Mouse (Mus musculus) cerebral cortex, adult 2 months (tissue): ENCODE data around the gene Olfr1392.

ENCODE experiments used
- WGBS: fragments of 180-500 bp; shearing (Covaris S2); methylation state at CpG from one replicate; pipeline ENCODE4 v1.1.7; 2018; 5-methylcytosine and 5-hydroxymethylcytosine counted together

The Olfr1392 gene

DNA sequence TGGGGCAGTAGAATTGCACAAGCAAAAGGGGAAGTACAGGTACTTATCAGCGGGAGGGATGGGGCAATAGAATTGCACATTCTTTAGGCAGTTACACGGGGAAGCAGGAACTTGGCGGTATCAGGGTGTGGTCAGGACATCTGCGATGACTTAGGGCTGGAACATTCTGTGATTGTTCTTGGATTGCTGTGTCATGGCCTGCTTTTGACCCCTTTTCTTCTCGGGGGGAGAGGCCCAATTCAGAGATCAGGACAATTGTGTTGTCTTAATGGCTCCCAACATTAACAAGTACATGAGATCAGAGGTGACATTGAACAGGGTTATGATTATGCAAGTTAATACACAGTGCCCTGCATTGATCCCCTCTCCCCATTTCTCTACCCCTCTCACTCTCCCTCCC lies 23.5 kb downstream of the Olfr1392 start:
- 87% methylated on average over 5 of the region's 5 CpGs for WGBS

DNA sequence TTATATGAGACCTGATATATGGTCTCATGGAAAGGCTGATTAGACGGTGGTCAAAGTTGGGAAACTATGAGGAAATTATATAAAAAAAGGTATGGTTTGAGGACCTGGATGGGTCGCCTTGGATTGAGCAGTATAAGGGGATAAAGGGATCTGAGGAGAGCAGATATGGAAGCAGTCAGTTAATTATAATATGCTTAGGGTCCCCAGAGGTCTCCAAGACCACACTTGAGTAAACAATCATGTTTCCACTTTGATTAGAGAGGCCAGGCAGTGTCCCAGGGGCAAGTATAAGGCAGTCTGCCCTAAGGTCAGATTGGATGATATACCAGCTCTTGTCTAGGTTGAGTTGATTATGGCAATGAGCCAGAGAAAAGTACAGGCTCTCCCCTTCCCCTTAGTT lies 37.4 kb downstream of the Olfr1392 start, which contains the start of gene Olfr1391:
Gene Olfr1391, plus strand, starts transcription at position 301 of the 400 bp plus-strand sequence.
- 86% methylated on average over 2 of the region's 2 CpGs for WGBS

DNA sequence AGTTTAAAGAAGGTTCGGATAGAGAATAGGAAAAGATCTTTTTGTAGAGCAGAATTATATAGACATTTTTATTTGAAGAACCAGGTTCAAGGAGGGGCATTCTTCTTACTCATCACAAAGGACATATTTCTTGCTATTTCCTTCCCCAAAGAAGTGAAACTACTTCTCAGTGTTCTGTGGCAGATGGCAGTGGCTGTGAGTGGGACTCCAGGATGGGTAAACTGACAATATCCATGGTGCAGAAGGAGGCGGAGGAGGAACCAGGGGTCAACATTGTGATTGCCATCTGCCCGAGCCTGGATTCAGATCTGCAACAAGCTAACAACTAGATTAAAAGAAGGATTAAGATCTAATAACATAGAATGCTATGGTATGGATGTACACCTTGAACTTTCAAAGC lies 41.6 kb downstream of the Olfr1392 start:
- WGBS: 66% methylated on average over 3 of the region's 3 CpGs

DNA sequence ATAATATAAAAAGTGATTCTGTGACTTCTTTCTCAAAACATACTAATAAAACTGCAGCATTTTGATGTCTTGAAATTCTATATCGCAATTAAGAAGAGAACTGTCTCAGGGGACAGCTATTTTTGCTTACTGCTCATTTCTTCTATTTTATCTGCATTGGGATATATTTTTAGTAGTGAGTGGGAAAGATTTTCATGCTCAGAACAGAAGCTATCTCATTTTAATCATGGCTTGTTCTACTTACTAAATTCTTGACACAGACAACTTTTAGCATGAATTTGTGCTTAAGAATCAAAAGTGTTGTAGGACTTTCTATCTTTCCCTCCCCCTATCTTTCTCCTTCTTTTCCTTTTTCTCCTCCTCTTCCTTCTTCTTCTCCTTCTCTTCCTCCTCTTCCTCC lies 44.6 kb downstream of the Olfr1392 start:
- WGBS: 38% methylated on average over 1 of the region's 1 CpGs

DNA sequence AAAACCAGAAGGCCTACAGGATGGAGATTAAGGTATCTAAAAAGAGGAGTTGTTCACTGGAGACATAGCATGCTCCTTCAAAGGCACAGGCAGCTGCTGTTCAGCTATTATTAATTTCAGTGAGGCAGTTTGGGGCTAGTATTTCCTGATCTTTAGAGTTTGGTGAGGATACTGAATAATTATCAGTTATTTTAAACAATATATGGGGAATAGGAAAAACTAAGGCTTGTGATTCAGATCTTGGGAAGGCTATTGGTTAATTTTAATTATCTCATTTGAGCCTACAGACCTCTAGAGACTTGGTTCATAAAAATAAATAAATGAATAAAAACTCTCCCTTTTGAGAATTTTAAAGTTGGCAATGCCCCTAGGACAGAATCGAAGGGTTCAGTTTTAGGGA lies 49.8 kb downstream of the Olfr1392 start, which contains the start of gene Olfr1390:
Gene Olfr1390, plus strand, starts transcription at position 301 of the 400 bp plus-strand sequence.
- 81% methylated on average over 1 of the region's 1 CpGs for WGBS

DNA sequence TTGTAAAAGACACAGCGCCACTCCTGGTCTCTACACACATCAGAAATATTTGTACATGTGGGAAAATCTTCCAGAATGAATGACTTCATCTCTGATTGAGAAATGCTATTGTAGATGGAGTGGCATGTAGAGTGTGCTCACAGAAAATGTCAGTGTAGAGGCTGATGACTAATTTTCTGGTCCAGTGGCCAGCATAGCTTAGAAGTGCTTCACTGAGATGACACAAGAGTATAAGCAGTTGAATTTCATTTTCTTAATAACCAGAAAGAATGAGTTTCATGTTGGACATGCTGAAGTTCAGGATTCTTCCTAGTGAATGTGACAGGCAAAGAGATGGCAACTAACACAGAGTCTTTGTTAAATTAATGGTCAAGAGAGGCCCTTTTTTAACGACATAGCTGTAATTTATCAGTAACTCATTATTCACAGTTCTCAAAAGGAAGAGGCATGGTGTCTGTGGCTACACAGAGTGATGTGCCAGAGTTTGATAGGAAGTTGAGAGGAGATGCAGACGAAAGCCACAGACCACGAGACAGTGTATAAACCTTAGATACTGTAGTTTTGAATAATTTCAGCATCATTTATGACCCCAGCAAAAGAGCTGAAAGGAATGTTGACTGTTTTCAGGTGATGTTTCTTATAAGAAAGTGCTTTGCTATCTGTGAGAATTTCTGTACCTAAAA lies 52.2 kb downstream of the Olfr1392 start:
- WGBS: 57% methylated on average over 4 of the region's 4 CpGs
